Mouse (Mus musculus) myocyte (in vitro differentiated cells): ENCODE measurements around the gene Ranbp1.

ENCODE experiments used
- POLR2A ChIP-seq: IDR thresholded peaks from one replicate; pipeline ENCODE4 v1.6.1; 2011; ENCODE audit warnings: low read depth, mild to moderate bottlenecking, control low read depth, moderate library complexity; ENCODE audit not compliant: insufficient read length
- REST ChIP-seq: IDR thresholded peaks from one replicate; pipeline ENCODE4 v1.6.1; 2011; ENCODE audit warnings: mild to moderate bottlenecking, control low read depth, moderate library complexity; ENCODE audit not compliant: insufficient read depth, insufficient read length

DNA sequence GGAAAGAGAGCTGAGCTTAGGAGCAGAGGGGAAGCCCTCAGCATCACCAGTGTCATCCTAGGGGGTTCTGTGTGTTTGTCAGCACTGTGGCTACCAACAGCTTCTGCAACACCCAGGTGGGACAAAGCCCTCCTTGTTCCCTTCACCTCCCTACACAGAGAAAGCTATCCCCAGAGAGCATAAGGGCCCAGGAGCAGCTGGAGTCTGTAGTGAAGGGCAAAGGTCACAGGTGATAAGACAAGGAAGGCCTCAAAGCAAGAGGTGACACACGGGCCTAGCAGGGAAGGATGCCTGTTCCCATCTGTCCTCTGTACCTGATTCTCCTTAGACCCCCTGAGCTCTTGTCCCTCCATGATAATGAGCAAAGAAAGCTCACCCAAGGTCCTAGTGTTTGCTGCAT, 46.9 kb downstream of the Ranbp1 start:
- TF ChIP-seq POLR2A (no peak), REST (no peak)
